Mouse (Mus musculus) heart, adult 2 months (tissue): Measurements from ENCODE around the gene Gm10643.

Experiments used
- CTCF ChIP-seq: fragments of 200-600 bp; IDR thresholded peaks from 2 replicates; pipeline ENCODE4 v1.8.1; 2022; ENCODE audit warnings: antibody characterized with exemption, mild to moderate bottlenecking, moderate library complexity
- EP300 ChIP-seq: fragments of 200-500 bp; IDR thresholded peaks from 2 replicates; pipeline ENCODE4 v1.6.1; 2011; ENCODE audit warnings: low read depth, low read length, control low read depth; ENCODE audit not compliant: insufficient read depth
- POLR2A ChIP-seq: fragments of 200-500 bp; IDR thresholded peaks from 2 replicates; pipeline ENCODE4 v1.6.1; 2011; ENCODE audit warnings: mild to moderate bottlenecking, low read depth, low read length, control low read depth; ENCODE audit not compliant: insufficient read depth

DNA sequence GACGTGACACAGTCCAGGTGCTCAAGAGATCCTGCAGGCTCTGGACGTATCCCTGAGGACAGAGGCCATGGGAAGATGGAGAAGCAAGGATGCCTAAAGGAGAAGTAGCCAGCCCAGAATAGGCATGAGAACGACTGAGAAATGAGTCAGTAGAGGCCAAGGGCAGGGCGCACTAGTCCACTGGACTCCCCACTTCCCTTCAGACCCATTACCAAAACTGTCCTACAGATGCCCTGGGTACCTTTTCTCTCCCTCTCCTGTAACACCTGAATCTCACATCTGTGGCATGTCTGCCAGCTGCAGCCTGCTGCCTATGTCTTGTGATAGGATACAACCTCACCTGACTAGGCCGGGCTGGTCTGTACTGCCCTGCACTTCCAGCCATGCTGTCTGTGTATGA lies 5.3 kb upstream of the Gm10643 start:
- no peak for TF ChIP-seq CTCF
- no peak for TF ChIP-seq POLR2A
- TF ChIP-seq EP300 = no peak
